8 mouse cellular contexts compared by ENCODE assay signal in genomic region chr1:89646326-89647018, GRCm38 (mm10).
DNase-seq lines count a peak whose midpoint lies in the region; ATAC-seq lines count a peak whose summit lies in the region.

No protein-coding gene starts in this region.

- ATAC-seq in erythroid progenitor cell, adult 5-6 weeks (replicated peaks; ENCODE audit: low FRiP score, poor library complexity, severe bottlenecking), result 0 out of 2 replicates have a peak, but pooled peaks have one; percentile 56
- ATAC-seq in hematopoietic stem cell, adult 5-6 weeks (replicated peaks in 1 of 2; ENCODE audit: insufficient read depth in 1 of 2, low FRiP score in 2 of 2, low TSS enrichment in 1 of 2, low read depth in 1 of 2, poor library complexity in 2 of 2, severe bottlenecking in 2 of 2), result peak; percentile 60 to 81

- DNase-seq in R1 (ENCODE audit: low read depth, low spot score), result peak; percentile 81
- DNase-seq in c-Kit-positive CD71-negative TER-119-negative erythroid progenitor cells, embryonic 14.5 days (ENCODE audit: low read depth), result peak; percentile 42
- peak; percentile 70 to 76 for DNase-seq in layer of hippocampus, postnatal 10 days (ENCODE audit: low spot score in 2 of 2)
- peak; percentile 85 for DNase-seq in lung, postnatal 36 days
- DNase-seq in right cerebral cortex, adult 2 months (ENCODE audit: low spot score in 2 of 2), result peak; percentile 73 to 75
- DNase-seq in urinary bladder, postnatal 36 days (ENCODE audit: low spot score in 2 of 2), result peak; percentile 60 to 72

Comparison
In these comparisons a context has a peak if more than half of its experiments do, and no peak if none do; other contexts are left out.
1. Peak in every context shown above with its lines: DNase-seq and ATAC-seq.